Comparison of ENCODE assay signal across 8 mouse cellular contexts in genomic region chr14:52278932-52279746, GRCm38 (mm10). TPM values are rescaled to one million over a fixed set of nuclear protein-coding genes. Genes with fewer than 3 reads are reported as not detected.
DNase-seq lines count a peak whose midpoint lies in the region; ATAC-seq lines count a peak whose summit lies in the region.

TSS of gene Tox4 (plus strand) at chr14:52279146.
TSS of gene Rab2b (minus strand) at chr14:52279545.

- intact Hi-C loops in gastrocnemius, postnatal 14 days (cut with DNase I; ENCODE audit: low total_unique reads): no loop called here
- intact Hi-C loops in left cerebral cortex, postnatal 10 days (cut with DNase I): no loop called here

- peak; percentile 95 for ATAC-seq in inflammation-experienced regulatory T-cells, adult 6 months
- ATAC-seq in megakaryocyte-erythroid progenitor cell, adult 5-6 weeks (replicated peaks; ENCODE audit: low FRiP score, low TSS enrichment, poor library complexity, severe bottlenecking): peak; percentile 95

- DNase-seq in adrenal gland, adult (ENCODE audit: inconsistent age in 2 of 2, low spot score in 1 of 2): peak; percentile 99 to 100
- peak; percentile 99 for DNase-seq in embryo, embryonic 10.5 days (ENCODE audit: low spot score)
- DNase-seq in gastrocnemius, postnatal 14 days: peak; percentile 97
- peak; percentile 97 to 99 for DNase-seq in left cerebral cortex, postnatal 10 days (ENCODE audit: extremely low spot score in 1 of 2, low spot score in 2 of 2)
- DNase-seq in right cerebral cortex, postnatal 25 days: peak; percentile 99
- DNase-seq in urinary bladder, postnatal 4 days (ENCODE audit: low spot score in 2 of 2): peak; percentile 97 to 98

RNA-seq across cellular contexts. Expression of gene Tox4, which starts in this region (rescaled TPM):
- total RNA-seq in gastrocnemius, postnatal 14 days (2021): 10 to 100 TPM; 31.9 to 33.1 TPM
- 10 to 100 TPM; 72.4 to 95.3 (median 75.9) TPM for polyA plus RNA-seq in inflammation-experienced regulatory T-cells, adult 6 months (2017; shearing (Covaris generic))
- total RNA-seq in left cerebral cortex, postnatal 10 days (2021): 10 to 100 TPM; 55.1 to 56.7 TPM
- total RNA-seq in megakaryocyte-erythroid progenitor cell, adult 5-6 weeks (2014; fragmentation: Nextera tagmentation): 24.9 and 26.9 TPM in 2 replicates
- total RNA-seq in megakaryocyte-erythroid progenitor cell, adult 5-6 weeks (2017): 29.7 and 32.5 TPM in 2 replicates

RNA-seq across cellular contexts. Expression of gene Rab2b, which starts in this region (rescaled TPM):
- total RNA-seq in gastrocnemius, postnatal 14 days (2021): 1 to 10 TPM; 3.7 to 5.0 TPM
- 10 to 100 TPM; 17.2 to 25.9 (median 23.6) TPM for polyA plus RNA-seq in inflammation-experienced regulatory T-cells, adult 6 months (2017; shearing (Covaris generic))
- 10 to 100 TPM; 36.9 to 37.7 TPM for total RNA-seq in left cerebral cortex, postnatal 10 days (2021)
- 5.3 and 6.9 TPM in 2 replicates for total RNA-seq in megakaryocyte-erythroid progenitor cell, adult 5-6 weeks (2014; fragmentation: Nextera tagmentation)
- 4.8 and 14.1 TPM in 2 replicates for total RNA-seq in megakaryocyte-erythroid progenitor cell, adult 5-6 weeks (2017)

Comparison
In these comparisons a context has a peak if more than half of its experiments do, and no peak if none do; other contexts are left out.
1. Peak in every context shown above with its lines: DNase-seq and ATAC-seq.